ENCODE assay signal across 13 mouse cellular contexts in the genomic region with DNA sequence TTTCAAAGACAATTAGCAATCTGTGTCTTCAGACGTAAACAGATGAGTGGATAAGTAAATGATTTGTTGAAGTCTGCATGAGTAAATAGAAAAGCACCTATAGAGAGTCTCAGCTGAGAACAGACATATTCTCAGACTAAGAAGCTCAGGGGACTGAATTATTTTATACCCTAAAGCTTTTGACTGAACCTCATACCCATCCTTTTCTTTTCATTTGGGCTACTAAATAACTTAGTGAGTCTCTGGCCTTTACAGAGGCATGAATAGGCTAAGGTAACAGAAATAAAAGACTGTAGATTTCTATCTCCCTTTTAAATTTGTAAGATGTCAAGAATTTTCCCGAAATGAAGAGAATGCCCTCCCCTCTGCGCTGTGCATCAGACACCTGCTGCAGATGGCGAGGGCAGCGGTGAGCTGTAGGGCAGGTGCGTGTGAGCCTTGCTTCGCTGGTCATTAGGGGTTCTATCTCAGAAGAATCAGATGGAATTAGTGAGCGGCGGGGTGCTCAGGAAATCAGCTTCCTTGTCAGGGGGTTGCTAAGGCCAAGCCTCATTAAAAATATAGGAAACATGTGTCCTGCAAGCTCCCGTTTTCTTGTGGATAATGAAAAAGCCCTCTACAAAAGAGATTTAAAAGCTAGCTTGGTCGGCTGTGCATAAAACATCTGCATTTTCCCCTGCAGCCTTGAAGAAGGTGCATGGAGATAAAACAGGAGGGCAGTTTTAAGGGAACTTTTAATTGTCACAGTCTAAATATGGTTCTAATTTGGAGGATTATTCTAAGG.
DNase-seq lines count a peak whose midpoint lies in the region; ATAC-seq and TF ChIP-seq lines count a peak whose summit lies in the region.
"Had no signal": no experiment of that assay in that cellular context is flagged by ENCODE, and none has a peak within 500 bp of the region (broad histone marks: within the 10 kb centered on the region; RNA-seq: fewer than 3 reads in every experiment).

No protein-coding gene starts in this region.

- peaks cover 9% of the 10 kb centered on the region for H3K4me1 ChIP-seq in kidney, embryonic 15.5 days
- peaks cover 7% of the 10 kb centered on the region; the same call in 1 of the 2 replicates for H3K4me1 ChIP-seq in embryonic facial prominence, embryonic 13.5 days
- no peaks in the 10 kb centered on the region for H3K4me1 ChIP-seq in hindbrain, postnatal 0 days (ENCODE audit: insufficient read depth, low read length)
- peaks cover 5% of the 10 kb centered on the region; the same call in 1 of the 2 replicates for H3K4me1 ChIP-seq in midbrain, embryonic 16.5 days (ENCODE audit: control insufficient read depth, insufficient read depth, low read length)

- no peaks in the 10 kb centered on the region for H3K9me3 ChIP-seq in kidney, embryonic 15.5 days (replicated peaks)
- H3K9me3 ChIP-seq in embryonic facial prominence, embryonic 13.5 days, result no peaks in the 10 kb centered on the region
- H3K9me3 ChIP-seq in hindbrain, postnatal 0 days (ENCODE audit: low read length), result no peaks in the 10 kb centered on the region
- H3K9me3 ChIP-seq in midbrain, embryonic 16.5 days (replicated peaks; ENCODE audit: control insufficient read depth, low read length, poor library complexity, severe bottlenecking), result no peaks in the 10 kb centered on the region

- 45% methylated on average over 11 of the region's 11 CpGs for WGBS in kidney, embryonic 15.5 days
- 36% methylated on average over 11 of the region's 11 CpGs for WGBS in embryonic facial prominence, embryonic 13.5 days
- WGBS in hindbrain, postnatal 0 days, result 53% methylated on average over 11 of the region's 11 CpGs
- 34% methylated on average over 11 of the region's 11 CpGs for WGBS in midbrain, embryonic 16.5 days

- H3K36me3 ChIP-seq in kidney, embryonic 15.5 days, result no peaks in the 10 kb centered on the region
- no peaks in the 10 kb centered on the region for H3K36me3 ChIP-seq in embryonic facial prominence, embryonic 13.5 days
- no peaks in the 10 kb centered on the region for H3K36me3 ChIP-seq in hindbrain, postnatal 0 days (ENCODE audit: insufficient read depth, low read length)
- H3K36me3 ChIP-seq in midbrain, embryonic 16.5 days (ENCODE audit: control insufficient read depth, insufficient read depth, low read length), result no peaks in the 10 kb centered on the region

- H3K9ac ChIP-seq in kidney, embryonic 15.5 days, result no peak overlapping the region
- H3K9ac ChIP-seq in embryonic facial prominence, embryonic 13.5 days, result no peak overlapping the region
- no peak overlapping the region for H3K9ac ChIP-seq in hindbrain, postnatal 0 days (replicated peaks; ENCODE audit: low read length)
- no peak overlapping the region for H3K9ac ChIP-seq in midbrain, embryonic 16.5 days (ENCODE audit: low read depth, low read length)
- H3K9ac ChIP-seq: liver, embryonic 14.5 days had no signal

- H3K4me3 ChIP-seq in kidney, embryonic 15.5 days (replicated peaks), result no peak overlapping the region
- no peak overlapping the region for H3K4me3 ChIP-seq in embryonic facial prominence, embryonic 13.5 days
- H3K4me3 ChIP-seq in hindbrain, postnatal 0 days (ENCODE audit: low read length), result no peak overlapping the region
- no peak overlapping the region for H3K4me3 ChIP-seq in midbrain, embryonic 16.5 days (ENCODE audit: low read depth, low read length)
- H3K4me3 ChIP-seq: layer of hippocampus, adult 2 months had no signal

- no peaks in the 10 kb centered on the region for H3K27me3 ChIP-seq in kidney, embryonic 15.5 days
- no peaks in the 10 kb centered on the region for H3K27me3 ChIP-seq in embryonic facial prominence, embryonic 13.5 days
- H3K27me3 ChIP-seq in hindbrain, postnatal 0 days (ENCODE audit: insufficient read depth, low read length), result no peaks in the 10 kb centered on the region
- H3K27me3 ChIP-seq in midbrain, embryonic 16.5 days (ENCODE audit: control insufficient read depth, insufficient read depth, low read depth, low read length), result no peaks in the 10 kb centered on the region

- DNase-seq in kidney, postnatal 10 days, result no peak
- no peak for DNase-seq in hindbrain, postnatal 0 days (ENCODE audit: low spot score)
- no peak for DNase-seq in gastrocnemius, postnatal 14 days
- no peak for DNase-seq in spleen, postnatal 36 days (ENCODE audit: low spot score in 2 of 2)
- DNase-seq: adrenal gland, adult 2 months; cerebellum, postnatal 36 days; kidney, adult 18-20 months had no signal

- H3K27ac ChIP-seq in kidney, embryonic 15.5 days, result no peak overlapping the region
- no peak overlapping the region for H3K27ac ChIP-seq in embryonic facial prominence, embryonic 13.5 days
- H3K27ac ChIP-seq in hindbrain, postnatal 0 days, result 0 out of 2 replicates have a peak overlapping the region, but pooled peaks have one; percentile 20
- peak overlapping the region; percentile 64 for H3K27ac ChIP-seq in midbrain, embryonic 16.5 days (ENCODE audit: low read length)
- H3K27ac ChIP-seq: layer of hippocampus, adult 2 months; liver, embryonic 14.5 days had no signal

- no peak for TF ChIP-seq CTCF in hindbrain, postnatal 0 days (IDR thresholded peaks at IDR 0.05; ENCODE audit: low read depth)

- no peak overlapping the region for H3K4me2 ChIP-seq in kidney, embryonic 15.5 days
- 0 out of 2 replicates have a peak overlapping the region, but pooled peaks have one; percentile 14 for H3K4me2 ChIP-seq in embryonic facial prominence, embryonic 13.5 days
- H3K4me2 ChIP-seq in hindbrain, postnatal 0 days (ENCODE audit: low read depth, low read length), result no peak overlapping the region
- H3K4me2 ChIP-seq in midbrain, embryonic 16.5 days (ENCODE audit: low read length), result no peak overlapping the region

- 0 out of 2 replicates have a peak, but pooled peaks have one; percentile 12 for ATAC-seq in kidney, embryonic 15.5 days (replicated peaks; ENCODE audit: low FRiP score)
- ATAC-seq in embryonic facial prominence, embryonic 13.5 days (ENCODE audit: insufficient number of reproducible peaks, insufficient read depth, low FRiP score, low TSS enrichment, low read depth), result no peak
- ATAC-seq in hindbrain, postnatal 0 days, result peak; percentile 58
- ATAC-seq in midbrain, embryonic 16.5 days, result peak; percentile 78
- no peak for ATAC-seq in megakaryocyte-erythroid progenitor cell, adult 5-6 weeks (replicated peaks; ENCODE audit: low FRiP score, low TSS enrichment, poor library complexity, severe bottlenecking)

- intact Hi-C loops in gastrocnemius, postnatal 14 days (cut with DNase I; ENCODE audit: low total_unique reads), result no loop called here

Comparison
In these comparisons a context has a peak if more than half of its experiments do, and no peak if none do; other contexts are left out.
1. ATAC-seq: peak in kidney, embryonic 15.5 days (single experiment), hindbrain, postnatal 0 days (single experiment) and midbrain, embryonic 16.5 days (single experiment); none in embryonic facial prominence, embryonic 13.5 days (single experiment) and megakaryocyte-erythroid progenitor cell, adult 5-6 weeks (single experiment).
2. H3K27ac ChIP-seq: peak in hindbrain, postnatal 0 days (single experiment) and midbrain, embryonic 16.5 days (single experiment); none in kidney, embryonic 15.5 days (single experiment) and embryonic facial prominence, embryonic 13.5 days (single experiment).